Mouse (Mus musculus) ES-Bruce4 (cell line): ENCODE data around the gene Pomc. TPM values are rescaled to one million over a fixed set of nuclear protein-coding genes. Genes with fewer than 3 reads are reported as not detected.

Source experiments
- H3K27ac ChIP-seq: 2 replicates; pipeline ENCODE4 v1.5.1; 2012; ENCODE audit warnings: low read length, inconsistent platforms; ENCODE audit not compliant: insufficient read depth
- H3K27me3 ChIP-seq: 2 replicates; pipeline ENCODE4 v1.6.1; 2012; ENCODE audit warnings: mild to moderate bottlenecking, low read length, inconsistent platforms; ENCODE audit not compliant: control insufficient read depth, poor library complexity, insufficient read depth, severe bottlenecking
- H3K36me3 ChIP-seq: 2 replicates; pipeline ENCODE4 v1.6.1; 2012; ENCODE audit warnings: inconsistent platforms, mild to moderate bottlenecking, low read length, moderate library complexity; ENCODE audit not compliant: control insufficient read depth, poor library complexity, insufficient read depth, severe bottlenecking
- H3K4me1 ChIP-seq: one replicate; pipeline ENCODE4 v1.8.1; 2011; ENCODE audit warnings: low read length; ENCODE audit not compliant: control insufficient read depth, insufficient read depth
- H3K4me3 ChIP-seq: 2 replicates; pipeline ENCODE4 v1.5.1; 2011; ENCODE audit warnings: low read depth, mild to moderate bottlenecking, low read length
- H3K9ac ChIP-seq: 2 replicates; pipeline ENCODE4 v1.6.1; 2012; ENCODE audit warnings: low read depth, mild to moderate bottlenecking, inconsistent platforms; ENCODE audit not compliant: poor library complexity, severe bottlenecking
- H3K9me3 ChIP-seq: replicated peaks from 2 replicates; pipeline ENCODE4 v1.6.1; 2012; ENCODE audit warnings: mild to moderate bottlenecking, low read length, inconsistent platforms; ENCODE audit not compliant: control insufficient read depth, poor library complexity, insufficient read depth, severe bottlenecking
- CTCF ChIP-seq: IDR thresholded peaks from one replicate; pipeline ENCODE4 v1.8.1; 2011; ENCODE audit warnings: low read depth, low read length
- EP300 ChIP-seq: IDR thresholded peaks from 2 replicates; pipeline ENCODE4 v1.6.1; 2011; ENCODE audit warnings: low read depth, low read length; ENCODE audit not compliant: insufficient read depth
- POLR2A ChIP-seq: IDR thresholded peaks from one replicate; pipeline ENCODE4 v1.8.1; 2011; ENCODE audit warnings: low read length; ENCODE audit not compliant: insufficient read depth
- polyA plus RNA-seq: library from polyadenylated mRNA; stranded (reverse); fragments of >200 nt; gene quantifications from 2 replicates; pipeline ENCODE4 v1.2.4, GENCODE M21; 2011; ENCODE audit warnings: low read depth; ENCODE audit not compliant: missing spikeins, insufficient read depth, insufficient read length

The Pomc gene
- polyA plus RNA-seq, 1 experiment: not detected

DNA sequence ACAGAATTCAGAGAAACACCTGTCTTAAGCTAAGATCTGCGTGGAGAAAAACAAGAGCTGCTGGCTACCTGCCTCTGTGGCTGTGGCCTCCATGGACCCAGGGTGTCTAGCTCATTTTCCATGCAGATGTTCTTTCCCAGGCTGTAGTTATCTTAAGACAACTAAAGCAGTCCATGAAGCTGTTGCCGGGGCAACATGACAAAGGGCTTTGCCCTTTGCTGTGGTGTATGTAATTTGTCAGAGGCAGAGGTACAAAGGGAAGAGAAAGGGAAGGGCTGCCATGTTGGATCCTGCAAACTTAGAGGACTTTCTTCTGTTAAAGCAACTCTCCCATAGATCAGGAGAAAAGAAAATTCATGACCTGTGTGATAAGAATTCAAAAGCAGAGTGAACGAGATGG is 36.3 kb downstream of the Pomc start:
- Histone ChIP-seq H3K9ac (no peak overlapping the region), H3K27me3 (no peaks in the 10 kb centered on the region), H3K4me1 (no peaks in the 10 kb centered on the region), H3K9me3 (no peaks in the 10 kb centered on the region), H3K4me3 (no peak overlapping the region), H3K36me3 (no peaks in the 10 kb centered on the region), H3K27ac (no peak overlapping the region)
- TF ChIP-seq EP300 (no peak), POLR2A (no peak), CTCF (no peak)

DNA sequence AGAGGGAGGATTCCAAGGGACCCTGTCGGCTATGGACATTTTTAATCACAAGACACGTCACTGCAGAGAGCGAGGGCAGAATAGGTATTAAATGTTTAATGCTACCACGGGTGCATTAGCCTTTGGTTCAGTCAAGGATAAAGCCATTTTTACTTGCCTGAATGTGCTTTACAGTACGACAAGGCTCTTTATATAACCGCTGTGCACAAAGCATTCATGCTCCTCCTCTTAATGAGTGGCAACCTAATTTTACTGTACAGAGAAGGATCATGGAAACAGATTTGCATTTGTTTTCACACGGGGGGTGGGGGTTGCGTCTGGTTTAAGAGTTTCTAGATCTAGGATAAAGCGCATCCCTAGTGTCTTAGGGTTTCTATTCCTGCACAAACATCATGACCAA is 42.0 kb downstream of the Pomc start:
- no peaks in the 10 kb centered on the region for H3K36me3 ChIP-seq
- H3K9ac ChIP-seq: no peak overlapping the region
- H3K27me3 ChIP-seq: no peaks in the 10 kb centered on the region
- H3K27ac ChIP-seq: no peak overlapping the region
- no peak for TF ChIP-seq CTCF
- no peak for TF ChIP-seq POLR2A
- TF ChIP-seq EP300: no peak
- H3K4me1 ChIP-seq: no peaks in the 10 kb centered on the region
- no peaks in the 10 kb centered on the region for H3K9me3 ChIP-seq
- H3K4me3 ChIP-seq: no peak overlapping the region

DNA sequence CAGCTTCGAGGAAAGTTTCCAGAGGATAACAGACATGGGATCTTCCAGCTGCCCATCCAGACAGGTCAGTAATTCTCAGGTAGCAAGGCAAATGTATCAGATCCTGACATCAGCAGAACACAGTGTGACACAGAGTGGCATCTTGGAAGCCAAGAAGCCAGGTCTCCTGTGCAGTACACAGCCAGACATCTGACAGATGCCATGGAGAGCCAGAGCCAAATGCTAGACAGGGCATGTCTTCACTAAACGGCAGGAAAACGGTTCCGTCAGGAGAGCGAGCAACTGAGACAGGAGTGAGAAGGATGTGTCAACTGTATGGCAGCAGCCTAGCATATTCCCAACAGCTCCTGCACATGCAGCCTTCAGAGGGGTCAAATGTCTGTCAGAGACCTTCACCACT is 45.7 kb downstream of the Pomc start:
- H3K9ac ChIP-seq: no peak overlapping the region
- no peaks in the 10 kb centered on the region for H3K9me3 ChIP-seq
- no peak overlapping the region for H3K27ac ChIP-seq
- TF ChIP-seq POLR2A (no peak), EP300 (no peak), CTCF (no peak)
- no peaks in the 10 kb centered on the region for H3K4me1 ChIP-seq
- no peaks in the 10 kb centered on the region for H3K36me3 ChIP-seq
- no peak overlapping the region for H3K4me3 ChIP-seq
- H3K27me3 ChIP-seq: no peaks in the 10 kb centered on the region

DNA sequence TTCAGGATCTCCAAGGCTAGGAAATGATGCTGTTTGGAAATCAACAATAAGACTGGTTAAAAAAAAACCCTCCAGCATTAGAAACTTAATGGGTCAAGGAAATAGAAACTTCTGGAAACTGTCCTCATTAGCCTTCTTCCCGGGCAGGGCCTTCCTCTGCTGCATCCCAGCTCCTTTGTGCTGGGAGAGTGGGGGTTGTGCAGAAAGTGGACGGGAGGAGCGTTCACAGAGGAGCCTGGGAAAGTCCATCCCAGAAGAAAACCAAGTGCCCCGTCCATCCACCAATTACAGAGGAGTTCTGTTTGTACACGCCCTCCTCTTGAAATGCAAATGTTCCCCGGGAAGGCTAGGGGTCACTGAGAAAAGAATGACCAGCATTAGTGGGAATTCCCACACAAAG is 49.9 kb downstream of the Pomc start:
- no peak for TF ChIP-seq EP300
- TF ChIP-seq CTCF: no peak
- TF ChIP-seq POLR2A: no peak
- no peak overlapping the region for H3K27ac ChIP-seq

DNA sequence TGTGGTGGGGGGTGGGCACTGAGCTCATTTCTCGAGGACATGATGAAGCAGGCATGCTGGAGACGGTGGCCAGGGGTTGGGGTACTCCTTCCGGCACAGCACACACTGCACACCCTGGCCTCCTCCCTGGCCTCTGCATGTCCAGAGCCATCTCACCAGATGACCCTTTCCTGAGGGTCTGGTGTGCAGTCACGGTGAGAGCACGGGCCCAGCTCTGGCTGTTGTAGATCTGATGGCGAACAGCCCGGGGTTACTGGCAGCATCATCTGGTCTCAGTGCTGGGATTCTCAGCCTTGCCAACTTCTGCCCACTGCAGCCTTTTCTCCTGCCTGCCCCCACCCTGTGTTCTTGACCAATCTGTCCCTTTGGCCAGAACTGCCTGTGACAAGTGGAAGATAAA is 51.3 kb downstream of the Pomc start:
- no peak for TF ChIP-seq EP300
- TF ChIP-seq POLR2A: no peak
- no peak for TF ChIP-seq CTCF
- Histone ChIP-seq H3K36me3 (no peaks in the 10 kb centered on the region), H3K4me3 (no peak overlapping the region), H3K27ac (no peak overlapping the region), H3K9me3 (no peaks in the 10 kb centered on the region), H3K4me1 (no peaks in the 10 kb centered on the region), H3K9ac (no peak overlapping the region), H3K27me3 (no peaks in the 10 kb centered on the region)

More for the DNA sequence above, 49.9 kb downstream of the Pomc start:
- Histone ChIP-seq H3K4me1 (no peaks in the 10 kb centered on the region), H3K27me3 (no peaks in the 10 kb centered on the region), H3K9me3 (no peaks in the 10 kb centered on the region), H3K4me3 (no peak overlapping the region), H3K9ac (no peak overlapping the region), H3K36me3 (no peaks in the 10 kb centered on the region)

DNA sequence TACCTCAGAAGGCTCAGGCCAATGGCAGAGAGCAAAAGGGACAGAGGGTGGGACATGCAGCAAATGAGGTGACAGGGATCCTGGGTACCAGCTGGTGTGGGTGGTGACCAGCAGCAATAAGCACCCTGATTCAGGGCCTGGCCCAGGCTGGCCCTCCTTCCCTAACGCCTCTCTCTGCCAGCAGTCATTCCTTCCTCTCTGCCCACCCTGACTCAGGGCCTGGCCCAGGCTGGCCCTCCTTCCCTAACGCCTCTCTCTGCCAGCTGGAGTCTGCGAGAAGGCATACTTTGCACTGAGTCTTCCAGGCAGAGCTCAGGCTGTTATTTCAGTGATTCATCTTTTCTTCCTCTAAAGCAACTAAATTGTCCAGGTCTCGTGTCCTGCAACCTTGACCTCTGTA is 52.4 kb downstream of the Pomc start:
- no peak overlapping the region for H3K27ac ChIP-seq
- H3K27me3 ChIP-seq: no peaks in the 10 kb centered on the region
- H3K36me3 ChIP-seq: no peaks in the 10 kb centered on the region
- H3K4me3 ChIP-seq: no peak overlapping the region
- no peak overlapping the region for H3K9ac ChIP-seq
- no peaks in the 10 kb centered on the region for H3K9me3 ChIP-seq
- TF ChIP-seq POLR2A: no peak
- no peak for TF ChIP-seq EP300
- TF ChIP-seq CTCF: no peak
- H3K4me1 ChIP-seq: no peaks in the 10 kb centered on the region
